Mouse (Mus musculus) CD4-positive, CD25-positive, alpha-beta regulatory T cell (primary cell): ENCODE results near the gene Unc119. TPM values are rescaled to one million over a fixed set of nuclear protein-coding genes. Genes with fewer than 3 reads are reported as not detected.

Experiments
- polyA plus RNA-seq: library from polyadenylated mRNA; unstranded; fragments of 100-300 nt; shearing (Covaris generic); gene quantifications from one replicate; pipeline ENCODE4 v1.2.1, GENCODE M21; 2017

Gene Unc119
- 59.7 TPM for polyA plus RNA-seq

GRCm38 (mm10) chr11:78343381-78344327 lies at the start of gene Unc119:
Gene Unc119 (plus strand): TSS chr11:78343482.

GRCm38 (mm10) chr11:78301357-78302084 lies 41.8 kb upstream of the Unc119 start, which contains the start of gene Spag5:
Gene Spag5 (plus strand): TSS chr11:78301529.

GRCm38 (mm10) chr11:78322860-78323259 lies 20.4 kb upstream of the Unc119 start, which contains the start of gene Aldoc:
Gene Aldoc (plus strand): TSS chr11:78322968.

GRCm38 (mm10) chr11:78327634-78328511 lies 15.4 kb upstream of the Unc119 start, which contains the start of gene Pigs:
Gene Pigs (plus strand): TSS chr11:78328415.

GRCm38 (mm10) chr11:78386508-78387043 lies 43.3 kb downstream of the Unc119 start, which contains the start of gene Foxn1:
Gene Foxn1 (minus strand): TSS chr11:78386558.

Other genes starting within 250 kb of the Unc119 start
- 19.3 TPM for gene Fam222b, start 248.8 kb upstream of the Unc119 start, polyA plus RNA-seq
- gene Traf4, start 177.9 kb upstream of the Unc119 start, polyA plus RNA-seq: 50.3 TPM
- 14.4 TPM for gene Nek8, start 166.8 kb upstream of the Unc119 start, polyA plus RNA-seq
- gene Tlcd1, start 166.8 kb upstream of the Unc119 start, polyA plus RNA-seq: 3.9 TPM
- 1,420 TPM for gene Rpl23a, start 159.9 kb upstream of the Unc119 start, polyA plus RNA-seq
- gene Rab34, start 155.1 kb upstream of the Unc119 start, polyA plus RNA-seq: 0.47 TPM
- 0.18 TPM for gene Proca1, start 150.1 kb upstream of the Unc119 start, polyA plus RNA-seq
- gene Sdf2, start 97.7 kb upstream of the Unc119 start, polyA plus RNA-seq: 72.6 TPM
- 38.4 TPM for gene Supt6, start 97.5 kb upstream of the Unc119 start, polyA plus RNA-seq
- 81.4 TPM for gene 2610507B11Rik, start 81.7 kb upstream of the Unc119 start, polyA plus RNA-seq
- 0.38 TPM for gene BC030499, start 52.6 kb upstream of the Unc119 start, polyA plus RNA-seq
- 1.9 TPM for gene Spag5, start 42.0 kb upstream of the Unc119 start, polyA plus RNA-seq
- gene Aldoc, start 20.5 kb upstream of the Unc119 start, polyA plus RNA-seq: 5.9 TPM
- 114 TPM for gene Pigs, start 15.1 kb upstream of the Unc119 start, polyA plus RNA-seq
- gene Foxn1, start 43.1 kb downstream of the Unc119 start, polyA plus RNA-seq: not detected
- gene Slc13a2, start 78.7 kb downstream of the Unc119 start, polyA plus RNA-seq: not detected
- 2.3 TPM for gene Slc46a1, start 122.2 kb downstream of the Unc119 start, polyA plus RNA-seq
- gene Sarm1, start 154.3 kb downstream of the Unc119 start, polyA plus RNA-seq: 3.3 TPM
- gene Vtn, start 155.6 kb downstream of the Unc119 start, polyA plus RNA-seq: not detected
- gene Sebox, start 160.0 kb downstream of the Unc119 start, polyA plus RNA-seq: not detected
- gene Tmem199, start 168.7 kb downstream of the Unc119 start, polyA plus RNA-seq: 45.8 TPM
- 50.0 TPM for gene Poldip2, start 168.7 kb downstream of the Unc119 start, polyA plus RNA-seq
- 16.3 TPM for gene Tnfaip1, start 192.8 kb downstream of the Unc119 start, polyA plus RNA-seq
- gene Ift20, start 192.9 kb downstream of the Unc119 start, polyA plus RNA-seq: 116 TPM
- 11.9 TPM for gene Tmem97, start 207.3 kb downstream of the Unc119 start, polyA plus RNA-seq